Mouse (Mus musculus) cerebellum, adult 2 months (tissue): ENCODE measurements around the gene Tars2.

ENCODE experiments used
- CTCF ChIP-seq: fragments of 200-500 bp; IDR thresholded peaks from 2 replicates; pipeline ENCODE4 v1.5.1; 2011; ENCODE audit warnings: low read depth, mild to moderate bottlenecking, control low read depth, low read length, moderate library complexity, borderline replicate concordance; ENCODE audit not compliant: insufficient read depth
- POLR2A ChIP-seq: fragments of 200-500 bp; IDR thresholded peaks from 2 replicates; pipeline ENCODE4 v1.6.1; 2011; ENCODE audit warnings: low read length, control low read depth, borderline replicate concordance; ENCODE audit not compliant: insufficient read depth

DNA sequence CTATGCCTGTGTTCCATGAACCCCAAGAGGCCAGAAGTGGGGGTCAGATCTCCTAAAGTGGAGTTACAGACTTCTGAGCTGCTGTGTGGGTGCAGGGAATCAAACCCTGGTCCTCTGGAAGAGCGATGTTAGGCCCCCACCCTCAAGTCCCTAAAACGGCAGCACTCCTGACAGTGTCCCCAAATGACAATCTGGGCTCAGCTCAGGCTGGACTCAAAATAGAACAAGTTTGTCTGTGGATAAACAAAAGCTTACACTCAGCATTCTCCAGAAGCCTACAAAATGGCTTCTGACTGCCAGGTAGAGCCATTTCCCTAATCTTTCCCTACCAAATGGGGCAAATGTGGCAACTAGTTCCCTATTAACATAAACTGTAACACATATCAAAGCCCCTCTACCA lies 58.9 kb downstream of the Tars2 start:
- TF ChIP-seq POLR2A (no peak), CTCF (no peak)
